Mouse (Mus musculus) cerebral cortex, adult 2 months (tissue): ENCODE measurements around the gene Cap2.

Experiments used
- WGBS: fragments of 180-500 bp; shearing (Covaris S2); methylation state at CpG from one replicate; pipeline ENCODE4 v1.1.7; 2018; 5-methylcytosine and 5-hydroxymethylcytosine counted together

Gene Cap2

GRCm38 (mm10) chr13:46690559-46691241 lies 189.1 kb downstream of the Cap2 start:
- 77% methylated on average over 4 of the region's 4 CpGs for WGBS

GRCm38 (mm10) chr13:46695296-46695908 lies 193.8 kb downstream of the Cap2 start:
- 53% methylated on average over 1 of the region's 1 CpGs for WGBS

GRCm38 (mm10) chr13:46695932-46696331 lies 194.3 kb downstream of the Cap2 start:
- WGBS = 86% methylated on average over 1 of the region's 1 CpGs

DNA sequence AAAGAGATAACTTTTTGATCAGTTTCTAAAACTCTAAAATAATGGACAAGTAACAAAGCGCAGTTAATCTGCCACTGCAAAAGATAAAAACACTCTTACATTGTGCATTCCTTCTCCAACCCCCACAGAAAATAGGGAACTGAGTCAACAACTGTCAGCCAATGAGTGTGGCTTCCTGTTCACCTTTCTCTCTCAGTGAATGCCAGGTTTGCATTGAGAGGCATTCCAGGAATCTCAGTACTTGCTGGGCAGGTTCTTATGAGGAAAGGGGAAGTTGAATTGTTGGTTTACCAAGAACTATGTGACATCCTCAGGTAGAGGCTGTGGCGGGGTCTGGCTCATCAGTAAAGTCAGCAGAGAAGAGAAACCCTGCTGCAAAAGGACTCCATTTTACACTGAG lies 195.1 kb downstream of the Cap2 start:
- WGBS = 89% methylated on average over 2 of the region's 2 CpGs

DNA sequence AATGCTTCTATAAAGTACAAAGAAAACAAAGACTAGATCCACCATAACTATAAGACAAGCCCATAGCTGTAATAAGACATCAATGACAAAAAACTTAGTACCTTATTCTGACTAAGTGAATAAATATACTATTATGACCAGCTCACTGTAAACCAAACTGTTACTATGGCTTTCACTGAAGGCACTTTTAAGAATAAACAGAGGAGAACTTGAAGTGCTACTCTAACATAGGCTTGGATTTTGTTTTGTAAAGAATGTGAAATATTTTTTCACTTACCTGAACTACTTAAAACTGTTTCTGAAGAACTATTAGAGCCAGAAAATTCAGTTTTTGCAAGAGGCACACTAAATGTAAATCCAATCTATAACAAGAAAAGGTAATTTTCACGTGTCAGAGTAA lies 197.7 kb downstream of the Cap2 start:
- 92% methylated on average over 1 of the region's 1 CpGs for WGBS
